Mouse (Mus musculus) bone marrow, adult 2 months (tissue): Measurements from ENCODE around the gene Glod4. TPM values are rescaled to one million over a fixed set of nuclear protein-coding genes. Genes with fewer than 3 reads are reported as not detected.

Source experiments
- H3K27ac ChIP-seq: fragments of 200-500 bp; 2 replicates; pipeline ENCODE4 v1.5.1; 2012; ENCODE audit warnings: low read depth, mild to moderate bottlenecking, control low read depth, inconsistent platforms, low read length; ENCODE audit not compliant: control insufficient read depth, poor library complexity, insufficient read depth
- H3K4me1 ChIP-seq: fragments of 200-500 bp; 2 replicates; pipeline ENCODE4 v1.6.1; 2011; ENCODE audit warnings: low read length; ENCODE audit not compliant: control insufficient read depth, insufficient read depth
- H3K4me3 ChIP-seq: fragments of 200-500 bp; replicated peaks from 2 replicates; pipeline ENCODE3; 2011; ENCODE audit warnings: mild to moderate bottlenecking, low read depth, low read length, control low read depth; ENCODE audit not compliant: control insufficient read depth
- CTCF ChIP-seq: fragments of 200-500 bp; IDR thresholded peaks from 2 replicates; pipeline ENCODE4 v1.5.1; 2011; ENCODE audit warnings: low read length, control low read depth; ENCODE audit not compliant: control insufficient read depth, insufficient read depth
- POLR2A ChIP-seq: fragments of 200-500 bp; IDR thresholded peaks from 2 replicates; pipeline ENCODE4 v1.6.1; 2011; ENCODE audit warnings: low read depth, mild to moderate bottlenecking, control low read depth, low read length, borderline replicate concordance; ENCODE audit not compliant: control insufficient read depth
- WGBS: fragments of 180-500 bp; shearing (Covaris S2); methylation state at CpG from one replicate; pipeline ENCODE4 v1.1.7; 2018; 5-methylcytosine and 5-hydroxymethylcytosine counted together
- polyA plus RNA-seq: library from polyadenylated mRNA; stranded (reverse); fragments of >200 nt; gene quantifications from 2 replicates; pipeline ENCODE4 v1.2.4, GENCODE M21; 2011; ENCODE audit warnings: low replicate concordance; ENCODE audit not compliant: missing spikeins, insufficient read depth, insufficient read length

Glod4 gene
- polyA plus RNA-seq, 1 experiment, result 25.0 TPM

- Histone ChIP-seq H3K4me1 (no peaks in the 10 kb centered on the region), H3K4me3 (no peak overlapping the region), H3K27ac (no peak overlapping the region)
- TF ChIP-seq POLR2A (no peak), CTCF (no peak)
- WGBS, result 61% methylated on average over 2 of the region's 2 CpGs
These were observed 163.2 kb downstream of the Glod4 start for GRCm38 (mm10) chr11:76080293-76080692.

GRCm38 (mm10) chr11:76077341-76077740 is 166.2 kb downstream of the Glod4 start:
- 83% methylated on average over 6 of the region's 6 CpGs for WGBS
- Histone ChIP-seq H3K4me3 (no peak overlapping the region), H3K4me1 (no peaks in the 10 kb centered on the region)

GRCm38 (mm10) chr11:76074296-76075093 is 169.0 kb downstream of the Glod4 start:
- TF ChIP-seq CTCF, result no peak
- no peak for TF ChIP-seq POLR2A
- no peak overlapping the region for H3K4me3 ChIP-seq
- no peaks in the 10 kb centered on the region for H3K4me1 ChIP-seq
- 72% methylated on average over 11 of the region's 11 CpGs for WGBS
- no peak overlapping the region for H3K27ac ChIP-seq

More at GRCm38 (mm10) chr11:76077341-76077740, 166.2 kb downstream of the Glod4 start:
- H3K27ac ChIP-seq, result no peak overlapping the region
- TF ChIP-seq CTCF, result no peak
- TF ChIP-seq POLR2A, result no peak

Other genes with a start within 250 kb of the Glod4 start
- gene 1700016K19Rik, start 243.8 kb downstream of the Glod4 start, polyA plus RNA-seq, result not detected in 2 replicates
- 14.2 and 30.8 TPM in 2 replicates for gene Rflnb, start 215.9 kb downstream of the Glod4 start, polyA plus RNA-seq
- 14.4 and 27.0 TPM in 2 replicates for gene Vps53, start 64.1 kb downstream of the Glod4 start, polyA plus RNA-seq
- gene Fam57a, start 64.1 kb downstream of the Glod4 start, polyA plus RNA-seq, result 0.45 and 1.2 TPM in 2 replicates
- not detected in 2 replicates for gene Dbil5, start 26.1 kb downstream of the Glod4 start, polyA plus RNA-seq
- gene Gemin4, start 26.1 kb downstream of the Glod4 start, polyA plus RNA-seq, result 2.2 TPM in 1 of 2 replicates, not detected in the other
- 3.7 and 8.0 TPM in 2 replicates for gene Mrm3, start within 50 bp of the Glod4 start, polyA plus RNA-seq
- gene Nxn, start 155.4 kb upstream of the Glod4 start, polyA plus RNA-seq, result 5.2 and 14.4 TPM in 2 replicates
- gene Timm22, start 163.2 kb upstream of the Glod4 start, polyA plus RNA-seq, result 6.2 and 7.1 TPM in 2 replicates